Mouse (Mus musculus) myocyte (in vitro differentiated cells): ENCODE data around the gene Prpf4. TPM values are rescaled to one million over a fixed set of nuclear protein-coding genes. Genes with fewer than 3 reads are reported as not detected.

ENCODE experiments used
- H3K27me3 ChIP-seq: one replicate; pipeline ENCODE4 v1.6.1; 2011; ENCODE audit not compliant: control insufficient read depth, insufficient read depth, insufficient read length
- H3K36me3 ChIP-seq: one replicate; pipeline ENCODE4 v1.6.1; 2011; ENCODE audit not compliant: control insufficient read depth, insufficient read depth
- H3K4me2 ChIP-seq: one replicate; pipeline ENCODE4 v1.6.1; 2011; ENCODE audit warnings: low read depth, control low read depth
- H3K4me3 ChIP-seq: one replicate; pipeline ENCODE4 v1.5.1; 2011; ENCODE audit warnings: mild to moderate bottlenecking, control low read depth, moderate library complexity
- H3K79me2 ChIP-seq: one replicate; pipeline ENCODE4 v1.6.1; 2011; ENCODE audit not compliant: control insufficient read depth, insufficient read depth
- H3ac ChIP-seq: one replicate; pipeline ENCODE4 v1.6.1; 2011; ENCODE audit not compliant: control insufficient read depth, insufficient read length
- CEBPB ChIP-seq: IDR thresholded peaks from 2 replicates; pipeline ENCODE4 v1.6.1; 2011; ENCODE audit warnings: mild to moderate bottlenecking, moderate library complexity; ENCODE audit not compliant: poor library complexity, insufficient read depth, severe bottlenecking
- E2F4 ChIP-seq: IDR thresholded peaks from one replicate; pipeline ENCODE4 v1.6.1; 2011; ENCODE audit warnings: mild to moderate bottlenecking, control low read depth, moderate library complexity; ENCODE audit not compliant: insufficient read depth
- MAX ChIP-seq: IDR thresholded peaks from one replicate; pipeline ENCODE4 v1.6.1; 2011; ENCODE audit warnings: low read depth, mild to moderate bottlenecking, control low read depth
- MYOD1 ChIP-seq, 3 experiments: IDR thresholded peaks; one replicate each; pipeline ENCODE4 v1.6.1; 2011; ENCODE audit warnings: control low read depth in 2 of 3, low read depth in 2 of 3, mild to moderate bottlenecking in 2 of 3, moderate library complexity in 1 of 3; ENCODE audit not compliant: insufficient read length in 2 of 3, control insufficient read depth in 1 of 3
- MYOG ChIP-seq, 3 experiments: IDR thresholded peaks; one replicate each; pipeline ENCODE4 v1.6.1; 2011; ENCODE audit warnings: control low read depth in 2 of 3, low read depth in 2 of 3, mild to moderate bottlenecking in 2 of 3; ENCODE audit not compliant: insufficient read length in 2 of 3, control insufficient read depth in 1 of 3, insufficient read depth in 1 of 3
- POLR2A ChIP-seq: IDR thresholded peaks from one replicate; pipeline ENCODE4 v1.6.1; 2011; ENCODE audit warnings: low read depth, mild to moderate bottlenecking, control low read depth, moderate library complexity; ENCODE audit not compliant: insufficient read length
- POLR2AphosphoS2 ChIP-seq: IDR thresholded peaks from one replicate; pipeline ENCODE4 v1.6.1; 2011; ENCODE audit warnings: low read depth, control low read depth; ENCODE audit not compliant: insufficient read length
- REST ChIP-seq: IDR thresholded peaks from one replicate; pipeline ENCODE4 v1.6.1; 2011; ENCODE audit warnings: mild to moderate bottlenecking, control low read depth, moderate library complexity; ENCODE audit not compliant: insufficient read depth, insufficient read length
- SRF ChIP-seq: IDR thresholded peaks from one replicate; pipeline ENCODE4 v1.6.1; 2011; ENCODE audit warnings: low read depth; ENCODE audit not compliant: control insufficient read depth, insufficient read length
- TCF12 ChIP-seq: IDR thresholded peaks from one replicate; pipeline ENCODE4 v1.6.1; 2011; ENCODE audit warnings: mild to moderate bottlenecking, control low read depth; ENCODE audit not compliant: poor library complexity, insufficient read depth, severe bottlenecking
- TCF3 ChIP-seq: IDR thresholded peaks from one replicate; pipeline ENCODE4 v1.6.1; 2011; ENCODE audit warnings: low read depth, control low read depth; ENCODE audit not compliant: insufficient read length
- USF1 ChIP-seq: IDR thresholded peaks from one replicate; pipeline ENCODE4 v1.6.1; 2011; ENCODE audit warnings: low read depth, mild to moderate bottlenecking, control low read depth, moderate library complexity
- polyA plus RNA-seq: library from polyadenylated mRNA; unstranded; fragments of >200 nt; fragmentation: generic; extraction: Trizol; gene quantifications from one replicate; pipeline ENCODE4 v1.2.1, GENCODE M21; 2012; ENCODE audit warnings: missing spikeins

The Prpf4 gene
- polyA plus RNA-seq, 1 experiment, result 6.0 TPM

DNA sequence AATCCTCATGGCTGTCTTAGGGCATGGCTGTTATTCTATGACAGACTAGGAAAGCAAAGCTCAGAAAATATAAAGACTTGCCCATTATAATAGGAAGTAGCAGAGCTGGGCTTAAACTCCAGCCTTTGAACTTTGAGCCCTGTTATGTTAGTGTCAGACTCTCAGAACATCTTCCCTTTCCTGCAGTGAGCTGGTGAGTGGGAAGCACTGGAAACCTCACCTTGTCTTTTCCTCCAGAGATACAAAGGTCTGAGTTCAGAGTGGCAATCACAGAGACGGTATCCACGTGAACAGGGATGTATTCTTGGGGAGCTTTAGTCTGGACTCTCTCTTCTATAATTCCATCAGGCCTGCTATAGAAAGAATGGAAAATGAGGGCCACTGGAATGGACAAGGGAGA, 54.5 kb downstream of the Prpf4 start:
- Histone ChIP-seq H3K27me3 (no peaks in the 10 kb centered on the region), H3K4me3 (no peak overlapping the region), H3ac (no peak overlapping the region), H3K36me3 (no peaks in the 10 kb centered on the region), H3K4me2 (no peak overlapping the region), H3K79me2 (no peaks in the 10 kb centered on the region)
- TF ChIP-seq TCF3 (no peak), MYOD1 (IDR thresholded peaks at IDR 0.05; ENCODE audit: control insufficient read depth in 1 of 3, insufficient read length in 2 of 3, low read depth in 2 of 3) (no peak), MAX (no peak), POLR2A (no peak), USF1 (no peak), E2F4 (no peak), CEBPB (no peak), TCF12 (no peak), POLR2AphosphoS2 (no peak), SRF (no peak), REST (no peak), MYOG (IDR thresholded peaks at IDR 0.05; ENCODE audit: control insufficient read depth in 1 of 3, insufficient read depth in 1 of 3, insufficient read length in 2 of 3, low read depth in 2 of 3) (no peak)

- TF ChIP-seq REST (no peak), TCF3 (no peak), POLR2AphosphoS2 (no peak), MAX (no peak), POLR2A (no peak), SRF (no peak), MYOG (IDR thresholded peaks at IDR 0.05; ENCODE audit: control insufficient read depth in 1 of 3, insufficient read depth in 1 of 3, insufficient read length in 2 of 3, low read depth in 2 of 3) (no peak), E2F4 (no peak), TCF12 (no peak), USF1 (no peak), CEBPB (no peak)
- Histone ChIP-seq H3ac (no peak overlapping the region), H3K27me3 (no peaks in the 10 kb centered on the region), H3K4me3 (no peak overlapping the region), H3K4me2 (no peak overlapping the region), H3K36me3 (no peaks in the 10 kb centered on the region), H3K79me2 (no peaks in the 10 kb centered on the region)
Observed at GRCm38 (mm10) chr4:62468158-62468557, 59.6 kb downstream of the Prpf4 start.

GRCm38 (mm10) chr4:62470598-62471051, 62.0 kb downstream of the Prpf4 start, which contains the start of gene Wdr31:
Gene Wdr31 (minus strand): TSS chr4:62470896.
- no peaks in the 10 kb centered on the region for H3K27me3 ChIP-seq
- peak within 1 kb of the TSS; percentile 99 for H3K4me2 ChIP-seq
- no peak within 1 kb of the TSS for H3ac ChIP-seq
- TF ChIP-seq MYOD1 (IDR thresholded peaks at IDR 0.05; ENCODE audit: control insufficient read depth in 1 of 3, insufficient read length in 2 of 3, low read depth in 2 of 3) (peak in 1 of 3 experiments; percentile 13), POLR2A (peak; percentile 40), MYOG (IDR thresholded peaks at IDR 0.05; ENCODE audit: control insufficient read depth in 1 of 3, insufficient read depth in 1 of 3, insufficient read length in 2 of 3, low read depth in 2 of 3) (peak in 1 of 3 experiments; percentile 44), E2F4 (no peak), SRF (no peak)
- peak within 1 kb of the TSS; percentile 46 for H3K4me3 ChIP-seq
- H3K36me3 ChIP-seq, result no peaks in the 10 kb centered on the region
- no peaks in the 10 kb centered on the region for H3K79me2 ChIP-seq

GRCm38 (mm10) chr4:62472071-62472470, 63.5 kb downstream of the Prpf4 start:
- H3K4me3 ChIP-seq, result no peak overlapping the region
- no peaks in the 10 kb centered on the region for H3K79me2 ChIP-seq
- no peak overlapping the region for H3K4me2 ChIP-seq
- H3K36me3 ChIP-seq, result no peaks in the 10 kb centered on the region
- H3K27me3 ChIP-seq, result no peaks in the 10 kb centered on the region
- no peak overlapping the region for H3ac ChIP-seq
- no peak for TF ChIP-seq MYOD1 (IDR thresholded peaks at IDR 0.05; ENCODE audit: control insufficient read depth in 1 of 3, insufficient read length in 2 of 3, low read depth in 2 of 3)
- TF ChIP-seq TCF12, result no peak
- TF ChIP-seq CEBPB, result no peak
- no peak for TF ChIP-seq TCF3
- no peak for TF ChIP-seq USF1
- TF ChIP-seq E2F4, result no peak
- no peak for TF ChIP-seq POLR2A
- no peak for TF ChIP-seq POLR2AphosphoS2
- no peak for TF ChIP-seq MYOG (IDR thresholded peaks at IDR 0.05; ENCODE audit: control insufficient read depth in 1 of 3, insufficient read depth in 1 of 3, insufficient read length in 2 of 3, low read depth in 2 of 3)
- TF ChIP-seq MAX, result no peak
- TF ChIP-seq SRF, result no peak
- no peak for TF ChIP-seq REST

- Histone ChIP-seq H3K79me2 (no peaks in the 10 kb centered on the region), H3K4me3 (no peak overlapping the region), H3K4me2 (no peak overlapping the region), H3K36me3 (no peaks in the 10 kb centered on the region), H3ac (no peak overlapping the region), H3K27me3 (no peaks in the 10 kb centered on the region)
- TF ChIP-seq REST (no peak), TCF12 (no peak), SRF (no peak), TCF3 (no peak), POLR2AphosphoS2 (no peak), CEBPB (no peak), MAX (no peak), POLR2A (no peak), MYOG (IDR thresholded peaks at IDR 0.05; ENCODE audit: control insufficient read depth in 1 of 3, insufficient read depth in 1 of 3, insufficient read length in 2 of 3, low read depth in 2 of 3) (no peak), E2F4 (no peak), USF1 (no peak), MYOD1 (IDR thresholded peaks at IDR 0.05; ENCODE audit: control insufficient read depth in 1 of 3, insufficient read length in 2 of 3, low read depth in 2 of 3) (no peak)
Observed at GRCm38 (mm10) chr4:62475131-62475530, 66.5 kb downstream of the Prpf4 start.
